Mouse (Mus musculus) liver, embryonic 14.5 days (tissue): ENCODE results near the gene Bag3.

Experiments
- CTCF ChIP-seq: IDR thresholded peaks from 2 replicates; pipeline ENCODE4 v1.5.1; 2016; ENCODE audit warnings: antibody characterized with exemption, low read depth, control low read depth
- EP300 ChIP-seq: IDR thresholded peaks from 2 replicates; pipeline ENCODE4 v1.6.1; 2016; ENCODE audit warnings: antibody characterized with exemption, low read depth

DNA sequence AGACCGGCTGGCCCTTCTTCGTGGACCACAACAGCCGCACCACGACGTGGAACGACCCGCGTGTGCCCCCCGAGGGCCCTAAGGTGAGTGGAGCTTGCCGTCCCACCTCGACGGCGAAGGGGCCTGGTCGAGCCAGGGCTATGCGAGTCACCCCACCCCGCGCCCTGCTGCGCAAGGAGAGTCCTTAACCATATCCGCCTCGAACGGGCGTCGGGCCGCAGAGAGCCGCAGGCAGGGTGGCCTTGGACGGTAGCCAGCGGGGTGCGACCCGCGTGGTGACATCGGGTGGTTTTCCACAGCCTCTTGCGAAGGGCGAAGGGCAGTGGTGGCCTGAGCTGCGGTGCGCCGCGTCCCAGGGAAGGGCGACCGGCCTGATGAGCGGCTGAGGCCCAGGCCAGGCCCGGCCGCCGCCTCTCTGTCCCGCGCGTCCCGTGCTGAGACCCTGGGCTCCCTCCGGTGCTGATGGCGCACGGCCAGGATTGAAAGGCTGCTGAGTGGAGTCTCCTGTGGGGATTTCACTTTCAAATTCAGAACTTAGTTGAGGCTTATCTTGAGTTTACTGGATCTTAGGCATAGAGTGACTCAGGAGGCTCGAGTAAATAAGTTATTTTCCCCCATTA, 656 bp downstream of the Bag3 start:
- TF ChIP-seq CTCF (peak; percentile 17; the same call in 1 of the 2 replicates), EP300 (no peak)
